Mouse (Mus musculus) E14TG2a.4 (cell line): ENCODE measurements around the gene Ncoa3.

Experiments
- CTCF ChIP-seq: conservative IDR thresholded peaks from 2 replicates; pipeline ENCODE4 v1.5.1; 2014; ENCODE audit warnings: low read length
- POU5F1 ChIP-seq: IDR thresholded peaks from 2 replicates; pipeline ENCODE4 v1.6.1; 2014; ENCODE audit warnings: low read length, borderline replicate concordance

GRCm38 (mm10) chr2:166090131-166090581 is 97.7 kb downstream of the Ncoa3 start:
- TF ChIP-seq CTCF (no peak), POU5F1 (no peak)
